Mouse (Mus musculus) midbrain, embryonic 11.5 days (tissue): ENCODE results near the gene Tm2d3. TPM values are rescaled to one million over a fixed set of nuclear protein-coding genes. Genes with fewer than 3 reads are reported as not detected.

Source experiments
- ATAC-seq: fragments of 200-750 bp; cut with Nextera tagmentation; 2 replicates; pipeline ENCODE4 v1.8.0; 2017; ENCODE audit warnings: moderate TSS enrichment, moderate library complexity; ENCODE audit not compliant: low FRiP score
- DNase-seq: peaks from one replicate; pipeline ENCODE4 v3.0.0; 2015; ENCODE audit warnings: low spot score; ENCODE audit errors: missing footprints
- H3K27ac ChIP-seq: fragments of 300-500 bp; sonication (generic); 2 replicates; pipeline ENCODE4 v1.5.1; 2014; ENCODE audit warnings: low read depth, low read length
- H3K27me3 ChIP-seq: fragments of 300-500 bp; sonication (generic); 2 replicates; pipeline ENCODE4 v1.6.1; 2014; ENCODE audit warnings: mild to moderate bottlenecking, low read length, moderate library complexity, mixed read lengths; ENCODE audit not compliant: control insufficient read depth, insufficient read depth
- H3K36me3 ChIP-seq: fragments of 300-500 bp; sonication (generic); 2 replicates; pipeline ENCODE4 v1.6.1; 2014; ENCODE audit warnings: mild to moderate bottlenecking, low read length, moderate library complexity, mixed read lengths; ENCODE audit not compliant: control insufficient read depth, insufficient read depth
- H3K4me1 ChIP-seq: fragments of 300-500 bp; sonication (generic); 2 replicates; pipeline ENCODE4 v1.6.1; 2014; ENCODE audit warnings: low read length; ENCODE audit not compliant: control insufficient read depth, insufficient read depth
- H3K4me2 ChIP-seq: fragments of 300-500 bp; sonication (generic); 2 replicates; pipeline ENCODE4 v1.6.1; 2014; ENCODE audit warnings: mild to moderate bottlenecking, moderate library complexity
- H3K4me3 ChIP-seq: fragments of 300-500 bp; sonication (generic); 2 replicates; pipeline ENCODE4 v1.5.1; 2014; ENCODE audit warnings: low read depth, low read length
- H3K9ac ChIP-seq: fragments of 300-500 bp; sonication (generic); 2 replicates; pipeline ENCODE4 v1.6.1; 2014; ENCODE audit warnings: low read length
- H3K9me3 ChIP-seq: fragments of 300-500 bp; sonication (generic); 2 replicates; pipeline ENCODE4 v1.6.1; 2016; ENCODE audit warnings: low read length; ENCODE audit not compliant: control insufficient read depth
- WGBS: fragments of 180-500 bp; shearing (Covaris S2); extraction: QIAGEN DNeasy Blood & Tissue Kit; methylation state at CpG from one replicate; pipeline ENCODE4 v1.1.7; 2014; 5-methylcytosine and 5-hydroxymethylcytosine counted together
- polyA plus RNA-seq: library from polyadenylated mRNA; unstranded; fragments of >200 nt; fragmentation: Nextera tagmentation; extraction: Ambion mirVana; gene quantifications from 2 replicates; pipeline ENCODE4 v1.2.1, GENCODE M21; 2014

Tm2d3 gene
- polyA plus RNA-seq, 1 experiment from 2014 or later = 68.8 TPM

DNA sequence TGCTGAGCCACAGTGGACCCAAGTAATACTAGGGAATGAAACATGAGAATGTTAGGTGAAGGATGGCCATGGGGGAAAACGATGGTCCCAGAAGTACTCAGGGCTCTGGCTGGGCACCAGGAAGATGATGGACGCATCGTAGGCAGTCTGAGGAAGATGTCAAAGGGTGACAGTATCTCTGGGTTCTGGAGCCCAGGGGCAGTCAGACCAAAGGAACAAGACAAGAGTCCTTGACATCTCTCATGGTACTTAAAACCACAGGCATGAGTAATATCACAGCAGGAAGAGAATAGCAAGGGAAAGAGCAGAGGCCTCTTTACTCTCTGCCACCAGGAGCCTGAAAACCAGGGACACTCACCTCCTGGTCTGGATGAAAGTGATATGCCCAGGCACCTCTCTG lies 44.3 kb downstream of the Tm2d3 start:
- ATAC-seq = no peak
- no peak for DNase-seq
- Histone ChIP-seq H3K27me3 (no peaks in the 10 kb centered on the region), H3K9ac (no peak overlapping the region), H3K4me3 (no peak overlapping the region), H3K9me3 (no peaks in the 10 kb centered on the region), H3K4me2 (no peak overlapping the region), H3K27ac (no peak overlapping the region), H3K36me3 (no peaks in the 10 kb centered on the region), H3K4me1 (no peaks in the 10 kb centered on the region)
- 93% methylated on average over 3 of the region's 3 CpGs for WGBS

DNA sequence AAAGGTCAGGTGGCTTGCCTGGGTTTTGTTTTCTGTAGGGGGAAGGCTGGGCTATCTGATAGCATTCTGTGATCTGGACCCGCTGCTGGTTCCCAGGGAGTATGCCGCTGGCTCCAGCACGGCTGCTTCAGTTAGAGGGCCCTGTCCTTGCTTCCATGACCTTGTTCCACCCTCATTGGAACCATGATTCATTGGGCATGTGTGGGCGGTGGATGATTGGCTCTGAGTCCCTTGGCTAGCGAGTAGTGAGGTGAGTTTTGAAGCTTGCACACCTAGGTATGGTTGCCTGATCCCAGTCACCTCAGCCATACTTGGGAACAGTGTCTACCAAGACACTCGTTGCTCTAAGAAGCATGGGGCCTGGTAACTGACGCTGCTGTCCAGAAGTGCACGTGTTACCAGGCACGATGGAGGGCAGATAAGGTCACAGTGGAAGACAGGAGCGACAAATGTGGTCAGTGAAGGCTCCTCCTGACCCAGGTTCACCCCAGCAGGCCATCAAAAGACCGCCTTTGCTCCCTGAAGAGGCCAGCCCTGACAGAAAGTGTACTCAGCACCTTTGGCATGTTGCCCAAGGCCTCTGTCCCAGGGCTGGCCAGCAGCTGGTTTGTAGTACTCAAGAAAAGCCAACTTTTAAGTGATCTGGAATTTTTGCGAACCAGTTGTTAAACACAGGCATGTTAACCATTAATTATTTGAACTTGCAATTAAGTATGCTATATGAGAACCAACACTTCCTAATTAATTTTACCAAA lies 46.5 kb downstream of the Tm2d3 start:
- no peak overlapping the region for H3K4me3 ChIP-seq
- H3K27me3 ChIP-seq = no peaks in the 10 kb centered on the region
- no peak overlapping the region for H3K4me2 ChIP-seq
- WGBS = 85% methylated on average over 12 of the region's 12 CpGs
- no peak overlapping the region for H3K27ac ChIP-seq
- no peak overlapping the region for H3K9ac ChIP-seq
- DNase-seq (no peak), ATAC-seq (no peak)
- H3K9me3 ChIP-seq = no peaks in the 10 kb centered on the region
- H3K36me3 ChIP-seq = no peaks in the 10 kb centered on the region
- H3K4me1 ChIP-seq = no peaks in the 10 kb centered on the region

DNA sequence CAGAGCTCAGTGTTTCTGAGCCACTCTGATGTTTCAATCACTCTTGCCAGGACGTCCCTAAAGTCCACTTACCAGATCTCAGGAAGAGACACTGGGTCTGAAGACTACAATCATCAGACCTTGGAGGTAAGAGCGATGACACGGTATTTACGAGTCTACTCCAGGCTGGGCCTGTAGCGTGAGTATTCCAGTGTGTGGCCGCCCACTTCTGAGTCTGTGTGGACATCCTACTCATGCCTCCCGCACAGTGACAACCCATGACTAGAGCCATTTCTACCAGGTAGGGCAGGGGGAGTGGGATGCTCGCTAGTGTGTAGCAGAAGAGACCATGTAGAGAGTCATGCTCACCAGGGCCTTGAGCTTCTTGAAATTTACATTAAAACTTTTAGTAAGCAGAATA lies 51.9 kb downstream of the Tm2d3 start:
- Histone ChIP-seq H3K9ac (no peak overlapping the region), H3K36me3 (no peaks in the 10 kb centered on the region), H3K4me1 (no peaks in the 10 kb centered on the region), H3K4me3 (no peak overlapping the region), H3K27ac (no peak overlapping the region), H3K27me3 (no peaks in the 10 kb centered on the region), H3K9me3 (no peaks in the 10 kb centered on the region), H3K4me2 (no peak overlapping the region)
- DNase-seq (no peak), ATAC-seq (no peak)
- WGBS = 93% methylated on average over 8 of the region's 8 CpGs

DNA sequence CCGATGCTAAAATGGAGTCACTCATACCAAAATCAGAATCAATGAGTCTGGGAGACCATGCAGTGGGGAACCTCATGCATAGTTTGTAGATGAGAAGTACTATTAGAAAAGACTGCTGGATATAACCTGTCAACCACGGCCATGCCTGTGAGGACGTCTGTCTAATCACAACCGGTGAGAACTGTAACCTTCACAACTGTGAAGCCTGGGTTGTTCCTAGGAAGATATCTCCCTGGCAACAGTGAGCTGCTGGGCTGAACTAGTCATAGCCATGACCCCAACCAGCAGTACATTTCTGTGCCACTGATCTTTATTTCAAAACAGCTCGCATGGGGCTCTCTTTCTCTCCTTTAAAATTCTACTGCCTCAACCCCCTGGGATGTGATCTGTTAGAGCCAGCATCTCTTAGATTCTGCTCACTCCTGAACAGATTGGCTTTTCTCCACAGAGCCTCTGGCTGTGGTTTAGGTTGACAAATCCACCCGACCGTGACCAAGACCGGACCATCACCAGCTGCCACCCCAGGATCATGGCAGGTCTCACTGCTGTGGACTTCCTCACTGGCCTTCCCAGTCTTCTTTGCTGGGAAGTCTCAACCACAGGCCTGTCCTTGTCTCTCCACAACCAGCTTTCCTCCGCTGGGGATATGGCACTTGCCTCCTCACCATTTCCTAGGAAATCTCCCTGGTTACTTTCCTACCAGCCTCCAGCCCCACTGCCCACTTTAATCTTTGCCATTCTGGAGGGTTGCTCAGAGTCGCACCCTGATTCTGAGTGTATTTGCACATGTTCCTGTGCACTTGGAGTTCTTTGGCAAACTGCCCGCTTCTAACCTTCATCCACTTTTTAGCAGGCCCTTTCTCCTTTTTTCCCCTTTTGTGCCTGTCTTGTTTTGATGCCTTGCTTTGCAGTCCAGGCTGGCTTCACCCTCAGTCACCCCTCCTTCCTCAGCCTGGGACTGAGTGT lies 57.3 kb downstream of the Tm2d3 start:
- WGBS = 82% methylated on average over 11 of the region's 11 CpGs
- ATAC-seq = no peak
- no peaks in the 10 kb centered on the region for H3K27me3 ChIP-seq
- H3K9ac ChIP-seq = no peak overlapping the region
- H3K36me3 ChIP-seq = no peaks in the 10 kb centered on the region
- no peaks in the 10 kb centered on the region for H3K9me3 ChIP-seq
- no peaks in the 10 kb centered on the region for H3K4me1 ChIP-seq
- no peak overlapping the region for H3K4me3 ChIP-seq
- H3K27ac ChIP-seq = no peak overlapping the region
- no peak overlapping the region for H3K4me2 ChIP-seq
- no peak for DNase-seq

Other genes with a start within 250 kb of the Tm2d3 start
- gene Tjp1, start 163.4 kb upstream of the Tm2d3 start, polyA plus RNA-seq = 21.7 and 26.8 TPM in 2 replicates
- 11.7 and 12.0 TPM in 2 replicates for gene Tarsl2, start 46.3 kb upstream of the Tm2d3 start, polyA plus RNA-seq
- 0.69 and 0.85 TPM in 2 replicates for gene Pcsk6, start 170.6 kb downstream of the Tm2d3 start, polyA plus RNA-seq